14 mouse cellular contexts compared by ENCODE assay signal in genomic region chr3:85588701-85589100, GRCm38 (mm10). TPM values are rescaled to one million over a fixed set of nuclear protein-coding genes. Genes with fewer than 3 reads are reported as not detected.
DNase-seq lines count a peak whose midpoint lies in the region; ATAC-seq and TF ChIP-seq lines count a peak whose summit lies in the region.
"Had no signal": no experiment of that assay in that cellular context is flagged by ENCODE, and none has a peak within 500 bp of the region (broad histone marks: within the 10 kb centered on the region; RNA-seq: fewer than 3 reads in every experiment).

No protein-coding gene starts in this region.

- peak; percentile 79 for DNase-seq in heart, embryonic 10.5 days (ENCODE audit: low spot score)
- no peak for DNase-seq in heart, postnatal 14 days
- DNase-seq in lung, adult 2 months = no peak
- DNase-seq in liver = peak; percentile 22
- DNase-seq in adrenal gland, adult 18-20 months (ENCODE audit: low spot score in 2 of 2) = no peak
- DNase-seq: cerebellum, postnatal 14 days; kidney, adult 11 months; lung, adult 18-20 months; thymus, postnatal 14 days had no signal

- no peak overlapping the region for H3K9ac ChIP-seq in lung, embryonic 15.5 days
- no peak overlapping the region for H3K9ac ChIP-seq in stomach, embryonic 15.5 days
- H3K9ac ChIP-seq: neural tube, embryonic 15.5 days had no signal

- WGBS in heart, embryonic 10.5 days = 19% methylated on average over 2 of the region's 2 CpGs
- WGBS in lung, embryonic 15.5 days = 20% methylated on average over 2 of the region's 2 CpGs
- 28% methylated on average over 2 of the region's 2 CpGs for WGBS in lung, adult 2 months
- 39% methylated on average over 2 of the region's 2 CpGs for WGBS in stomach, embryonic 15.5 days

- peak overlapping the region; percentile 82 for H3K27ac ChIP-seq in heart, embryonic 10.5 days
- peak overlapping the region; percentile 44; the same call in 1 of the 2 replicates for H3K27ac ChIP-seq in lung, embryonic 15.5 days
- no peak overlapping the region for H3K27ac ChIP-seq in stomach, embryonic 15.5 days
- H3K27ac ChIP-seq: forebrain, embryonic 10.5 days; neural tube, embryonic 15.5 days had no signal

- no peak overlapping the region for H3K4me2 ChIP-seq in lung, embryonic 15.5 days
- no peak overlapping the region for H3K4me2 ChIP-seq in stomach, embryonic 15.5 days
- H3K4me2 ChIP-seq: neural tube, embryonic 15.5 days had no signal

- peak; percentile 59; the same call in 1 of the 2 replicates for ATAC-seq in lung, embryonic 15.5 days (ENCODE audit: borderline replicate concordance, extremely low read depth, low FRiP score, low TSS enrichment)
- peak; percentile 73; the same call in 1 of the 2 replicates for ATAC-seq in stomach, embryonic 15.5 days (ENCODE audit: insufficient read depth, low FRiP score, low read depth)
- ATAC-seq in erythroid progenitor cell, adult 5-6 weeks (replicated peaks; ENCODE audit: low FRiP score, poor library complexity, severe bottlenecking) = no peak

- no peak overlapping the region for H3K4me3 ChIP-seq in heart, embryonic 10.5 days
- no peak overlapping the region for H3K4me3 ChIP-seq in lung, embryonic 15.5 days
- no peak overlapping the region for H3K4me3 ChIP-seq in lung, adult 2 months (replicated peaks; ENCODE audit: extremely low read depth, low read depth, low read length)
- no peak overlapping the region for H3K4me3 ChIP-seq in stomach, embryonic 15.5 days (replicated peaks)
- H3K4me3 ChIP-seq: forebrain, embryonic 10.5 days; neural tube, embryonic 15.5 days had no signal

- no peaks in the 10 kb centered on the region for H3K27me3 ChIP-seq in heart, embryonic 10.5 days (ENCODE audit: insufficient read depth, poor library complexity, severe bottlenecking)
- H3K27me3 ChIP-seq in lung, embryonic 15.5 days = no peaks in the 10 kb centered on the region
- no peaks in the 10 kb centered on the region for H3K27me3 ChIP-seq in stomach, embryonic 15.5 days (replicated peaks)
- H3K27me3 ChIP-seq: neural tube, embryonic 15.5 days had no signal

- no peaks in the 10 kb centered on the region for H3K9me3 ChIP-seq in heart, embryonic 10.5 days
- no peaks in the 10 kb centered on the region for H3K9me3 ChIP-seq in lung, embryonic 15.5 days
- H3K9me3 ChIP-seq in stomach, embryonic 15.5 days = no peaks in the 10 kb centered on the region
- H3K9me3 ChIP-seq: forebrain, embryonic 10.5 days; neural tube, embryonic 15.5 days had no signal

- H3K4me1 ChIP-seq in heart, embryonic 10.5 days = peaks cover 32% of the 10 kb centered on the region
- no peaks in the 10 kb centered on the region for H3K4me1 ChIP-seq in lung, embryonic 15.5 days
- H3K4me1 ChIP-seq in lung, adult 2 months (ENCODE audit: control insufficient read depth, insufficient read depth, low read length) = no peaks in the 10 kb centered on the region
- H3K4me1 ChIP-seq in stomach, embryonic 15.5 days = no peaks in the 10 kb centered on the region; the same call in 1 of the 2 replicates
- H3K4me1 ChIP-seq: forebrain, embryonic 10.5 days; neural tube, embryonic 15.5 days had no signal

- H3K36me3 ChIP-seq in heart, embryonic 10.5 days = no peaks in the 10 kb centered on the region; the same call in 1 of the 2 replicates
- no peaks in the 10 kb centered on the region for H3K36me3 ChIP-seq in lung, embryonic 15.5 days
- H3K36me3 ChIP-seq in stomach, embryonic 15.5 days = no peaks in the 10 kb centered on the region
- H3K36me3 ChIP-seq: forebrain, embryonic 10.5 days; neural tube, embryonic 15.5 days had no signal

- no peak for TF ChIP-seq CTCF in lung, adult 2 months (IDR thresholded peaks at IDR 0.05; ENCODE audit: insufficient read depth, low read length)

- intact Hi-C loops in heart, postnatal 14 days (cut with DNase I) = no loop called here

- no peak for TF ChIP-seq POLR2A in lung, adult 2 months (IDR thresholded peaks at IDR 0.05; ENCODE audit: borderline replicate concordance, extremely low read depth, low read depth, low read length)

RNA-seq across cellular contexts. Expression of gene Gatb, which starts 14.8 kb away (rescaled TPM):
- 32.3 and 45.0 TPM in 2 replicates for polyA plus RNA-seq in heart, embryonic 10.5 days (2016; fragmentation: Nextera tagmentation; extraction: Ambion mirVana)
- 10 to 100 TPM; 28.1 to 30.8 TPM for total RNA-seq in heart, postnatal 14 days (2021)
- polyA plus RNA-seq in lung, embryonic 15.5 days (2015; fragmentation: Nextera tagmentation; extraction: Ambion mirVana) = 22.8 and 24.2 TPM in 2 replicates
- 2.2 and 3.9 TPM in 2 replicates for polyA plus RNA-seq in lung, adult 2 months (2012; rRNA removed)
- polyA plus RNA-seq in stomach, embryonic 15.5 days (2015; fragmentation: Nextera tagmentation; extraction: Ambion mirVana) = 22.2 and 22.9 TPM in 2 replicates
- 10 to 100 TPM; 47.1 to 52.0 TPM for total RNA-seq in adrenal gland, adult 18-20 months (2021)
- 2.1 TPM in 1 of 2 replicates, not detected in the other for total RNA-seq in erythroid progenitor cell, adult 5-6 weeks (2015; ENCODE audit: low replicate concordance)
- total RNA-seq in erythroid progenitor cell, adult 5-6 weeks (2017; ENCODE audit: low replicate concordance) = 1.4 and 2.4 TPM in 2 replicates

Comparison
In these comparisons a context has a peak if more than half of its experiments do, and no peak if none do; other contexts are left out.
1. DNase-seq: peak in heart, embryonic 10.5 days (single experiment) and liver (single experiment); none in heart, postnatal 14 days (0 of 2), lung, adult 2 months (single experiment) and adrenal gland, adult 18-20 months (0 of 2).